Mouse (Mus musculus): ENCODE data around the gene AC131692.1. TPM values are rescaled to one million over a fixed set of nuclear protein-coding genes. Genes with fewer than 3 reads are reported as not detected.

Gene AC131692.1
- total RNA-seq, 2 experiments from 2014 or later = 0.43 TPM; not detected in 1

GRCm38 (mm10) chr19:6067011-6067723, 27.1 kb upstream of the AC131692.1 start:
- intact Hi-C loops (cut with DNase I) = no loop called here
- DNase-seq = peak; percentile 72 to 86

GRCm38 (mm10) chr19:6067724-6068415, 26.3 kb upstream of the AC131692.1 start, which contains the start of gene Tm7sf2:
Gene Tm7sf2 (minus strand): TSS chr19:6068373.
- DNase-seq = peak; percentile 92
- intact Hi-C loops (cut with DNase I) = no loop called here

GRCm38 (mm10) chr19:6068951-6069350, 25.3 kb upstream of the AC131692.1 start:
- intact Hi-C loops (cut with DNase I) = no loop called here
- no peak for DNase-seq

- DNase-seq = no peak
- intact Hi-C loops (cut with DNase I) = no loop called here
Measured at GRCm38 (mm10) chr19:6069851-6070250, 24.4 kb upstream of the AC131692.1 start.

GRCm38 (mm10) chr19:6070571-6071250, 23.5 kb upstream of the AC131692.1 start:
- no peak for DNase-seq
- intact Hi-C loops (cut with DNase I) = no loop called here

- intact Hi-C loops (cut with DNase I) = no loop called here
- no peak for DNase-seq
Measured at GRCm38 (mm10) chr19:6071261-6071660, 23.0 kb upstream of the AC131692.1 start.

- no peak for DNase-seq
- intact Hi-C loops (cut with DNase I) = no loop called here
Measured at GRCm38 (mm10) chr19:6073889-6074288, 20.3 kb upstream of the AC131692.1 start.

- intact Hi-C loops (cut with DNase I) = loop anchor here (2.0 kb wide), 1 partner anchor 16 kb away; the partner anchor contains the start of gene Znhit2
Measured at GRCm38 (mm10) chr19:6076564-6077393, 17.4 kb upstream of the AC131692.1 start, which contains the start of gene Vps51. Gene Vps51 (minus strand): TSS chr19:6077231.

GRCm38 (mm10) chr19:6079983-6080480, 14.2 kb upstream of the AC131692.1 start, which contains the start of gene Tmem262:
Gene Tmem262 (plus strand): TSS chr19:6080033.
- intact Hi-C loops (cut with DNase I) = no loop called here
- DNase-seq = no peak

More at GRCm38 (mm10) chr19:6076564-6077393, 17.4 kb upstream of the AC131692.1 start, which contains the start of gene Vps51:
- peak; percentile 92 to 93 for DNase-seq

- DNase-seq = no peak
- intact Hi-C loops (cut with DNase I) = no loop called here
Measured at GRCm38 (mm10) chr19:6082156-6082555, 12.1 kb upstream of the AC131692.1 start, which contains the start of gene Gm28374. Gene Gm28374 (minus strand): TSS chr19:6082256.

- intact Hi-C loops (cut with DNase I) = loop anchor here (2.0 kb wide), 1 partner anchor 34 kb away; the partner anchor contains the start of gene Sac3d1
- peak; percentile 97 to 98 for DNase-seq
Measured at GRCm38 (mm10) chr19:6084478-6085248, 9.6 kb upstream of the AC131692.1 start, which contains the start of the genes Zfpl1 and Cdca5. Gene Zfpl1 (minus strand): TSS chr19:6084956. Gene Cdca5 (plus strand): TSS chr19:6084983.

GRCm38 (mm10) chr19:6085417-6085879, 8.8 kb upstream of the AC131692.1 start:
- intact Hi-C loops (cut with DNase I) = loop anchor here (2.0 kb wide), 1 partner anchor 33 kb away; the partner anchor contains the start of gene Sac3d1
- peak; percentile 44 to 51 for DNase-seq

GRCm38 (mm10) chr19:6088841-6089240, 5.4 kb upstream of the AC131692.1 start:
- intact Hi-C loops (cut with DNase I) = no loop called here
- no peak for DNase-seq

- intact Hi-C loops (cut with DNase I) = no loop called here
- no peak for DNase-seq
Measured at GRCm38 (mm10) chr19:6097847-6098246, 3.6 kb downstream of the AC131692.1 start.

GRCm38 (mm10) chr19:6101186-6101585, 7.0 kb downstream of the AC131692.1 start:
- DNase-seq = no peak
- intact Hi-C loops (cut with DNase I) = no loop called here

GRCm38 (mm10) chr19:6102169-6102853, 8.1 kb downstream of the AC131692.1 start:
- intact Hi-C loops (cut with DNase I) = no loop called here
- DNase-seq = peak in 1 of 2 experiments; percentile 24

- DNase-seq = no peak
- intact Hi-C loops (cut with DNase I) = no loop called here
Measured at GRCm38 (mm10) chr19:6104476-6104875, 10.3 kb downstream of the AC131692.1 start.

GRCm38 (mm10) chr19:6105586-6105985, 11.4 kb downstream of the AC131692.1 start, which contains the start of gene Naaladl1:
Gene Naaladl1 (plus strand): TSS chr19:6105782.
- no peak for DNase-seq
- intact Hi-C loops (cut with DNase I) = no loop called here

All from heart, postnatal 10 days (tissue).